Mouse (Mus musculus) frontal cortex, adult 2 months (tissue): Measurements from ENCODE around the gene Asic1. TPM values are rescaled to one million over a fixed set of nuclear protein-coding genes. Genes with fewer than 3 reads are reported as not detected.

ENCODE experiments used
- DNase-seq, 2 experiments: peaks; one replicate each; pipeline ENCODE4 v3.0.0; 2022; ENCODE audit warnings: low spot score in 1 of 2; ENCODE audit errors: extremely low spot score in 1 of 2
- polyA plus RNA-seq: library from polyadenylated mRNA; depleted of rRNA; stranded (reverse); fragments of >200 nt; gene quantifications from 2 replicates; pipeline ENCODE4 v1.2.3, GENCODE M21; 2012; rRNA removed

The Asic1 gene
- polyA plus RNA-seq, result 78.1 and 80.7 TPM in 2 replicates

GRCm38 (mm10) chr15:99670154-99670821 lies at the start of gene Asic1:
Gene Asic1 (plus strand): TSS chr15:99670368.
- DNase-seq, result peak in 1 of 2 experiments; percentile 76

- DNase-seq, result no peak
Measured at GRCm38 (mm10) chr15:99622063-99622462, 48.1 kb upstream of the Asic1 start.

- no peak for DNase-seq
Measured at GRCm38 (mm10) chr15:99631618-99632017, 38.5 kb upstream of the Asic1 start.

GRCm38 (mm10) chr15:99634702-99635101 lies 35.5 kb upstream of the Asic1 start:
- DNase-seq, result no peak

- DNase-seq, result no peak
Measured at GRCm38 (mm10) chr15:99637405-99638123, 32.6 kb upstream of the Asic1 start.

GRCm38 (mm10) chr15:99638124-99638485 lies 32.1 kb upstream of the Asic1 start:
- DNase-seq, result no peak

GRCm38 (mm10) chr15:99642622-99643021 lies 27.5 kb upstream of the Asic1 start:
- no peak for DNase-seq

GRCm38 (mm10) chr15:99643832-99644231 lies 26.3 kb upstream of the Asic1 start:
- no peak for DNase-seq

GRCm38 (mm10) chr15:99644776-99645175 lies 25.4 kb upstream of the Asic1 start:
- peak in 1 of 2 experiments; percentile 51 for DNase-seq

GRCm38 (mm10) chr15:99648326-99648725 lies 21.8 kb upstream of the Asic1 start:
- no peak for DNase-seq

- DNase-seq, result no peak
Measured at GRCm38 (mm10) chr15:99649067-99649761, 21.0 kb upstream of the Asic1 start.

- no peak for DNase-seq
Measured at GRCm38 (mm10) chr15:99650304-99650703, 19.9 kb upstream of the Asic1 start.

GRCm38 (mm10) chr15:99651163-99651872 lies 18.9 kb upstream of the Asic1 start, which contains the start of gene Racgap1:
Gene Racgap1 (minus strand): TSS chr15:99651656.
- DNase-seq, result peak; percentile 93 to 99

GRCm38 (mm10) chr15:99651984-99652872 lies 17.9 kb upstream of the Asic1 start:
- no peak for DNase-seq

GRCm38 (mm10) chr15:99653291-99653690 lies 16.9 kb upstream of the Asic1 start:
- DNase-seq, result no peak

GRCm38 (mm10) chr15:99653876-99654275 lies 16.3 kb upstream of the Asic1 start:
- DNase-seq, result no peak

- peak in 1 of 2 experiments; percentile 50 for DNase-seq
Measured at GRCm38 (mm10) chr15:99655956-99656355, 14.2 kb upstream of the Asic1 start.

- DNase-seq, result no peak
Measured at GRCm38 (mm10) chr15:99658437-99658836, 11.7 kb upstream of the Asic1 start.

- peak in 1 of 2 experiments; percentile 60 for DNase-seq
Measured at GRCm38 (mm10) chr15:99661121-99661830, 8.9 kb upstream of the Asic1 start.
